Mouse (Mus musculus): ENCODE measurements around the gene Dpm3. TPM values are rescaled to one million over a fixed set of nuclear protein-coding genes. Genes with fewer than 3 reads are reported as not detected.

The Dpm3 gene
- 231 and 419 TPM in 2 replicates for polyA plus RNA-seq (2012; rRNA removed)

DNA sequence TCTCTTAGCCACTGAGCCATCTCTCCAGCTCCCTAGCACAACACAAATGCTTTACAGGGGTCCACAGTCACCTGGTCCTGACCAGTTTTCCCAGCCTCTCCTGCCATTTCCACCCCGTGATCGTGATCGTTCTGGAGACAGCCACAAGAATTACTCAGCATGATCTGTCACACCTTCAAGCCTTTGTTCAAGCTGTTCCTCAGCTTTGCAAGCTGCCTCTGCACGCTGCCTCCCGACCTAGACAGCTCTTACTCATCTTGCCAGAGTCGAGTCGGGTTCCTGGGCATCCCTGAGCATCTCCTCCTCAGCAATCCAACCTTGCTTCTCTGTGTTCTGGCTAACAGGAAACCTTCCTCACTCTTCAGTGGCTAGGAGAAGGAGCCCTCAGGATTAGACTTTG is at the start of gene Dpm3:
Gene Dpm3, plus strand, starts transcription at position 283 of the 400 bp plus-strand sequence.
- 80% methylated on average over 7 of the region's 7 CpGs for WGBS
- no peak within 1 kb of the TSS for H3K27ac ChIP-seq (ENCODE audit: insufficient read depth, low read length)
- H3K4me3 ChIP-seq (ENCODE audit: extremely low read depth, insufficient read depth, insufficient read length) = no peak within 1 kb of the TSS
- DNase-seq (ENCODE audit: low read depth in 1 of 2, low spot score in 2 of 2) = no peak
- no peaks in the 10 kb centered on the region for H3K36me3 ChIP-seq (ENCODE audit: control insufficient read depth, insufficient read depth, low read length)
- no peaks in the 10 kb centered on the region for H3K4me1 ChIP-seq (ENCODE audit: control insufficient read depth, insufficient read depth, insufficient read length)
- TF ChIP-seq POLR2A (IDR thresholded peaks at IDR 0.05; ENCODE audit: low read depth, low read length) (no peak), CTCF (IDR thresholded peaks at IDR 0.05; ENCODE audit: extremely low read depth, insufficient read depth, insufficient read length, insufficient replicate concordance) (no peak)
- no peaks in the 10 kb centered on the region for H3K27me3 ChIP-seq (ENCODE audit: control insufficient read depth, insufficient read depth, low read length)

DNA sequence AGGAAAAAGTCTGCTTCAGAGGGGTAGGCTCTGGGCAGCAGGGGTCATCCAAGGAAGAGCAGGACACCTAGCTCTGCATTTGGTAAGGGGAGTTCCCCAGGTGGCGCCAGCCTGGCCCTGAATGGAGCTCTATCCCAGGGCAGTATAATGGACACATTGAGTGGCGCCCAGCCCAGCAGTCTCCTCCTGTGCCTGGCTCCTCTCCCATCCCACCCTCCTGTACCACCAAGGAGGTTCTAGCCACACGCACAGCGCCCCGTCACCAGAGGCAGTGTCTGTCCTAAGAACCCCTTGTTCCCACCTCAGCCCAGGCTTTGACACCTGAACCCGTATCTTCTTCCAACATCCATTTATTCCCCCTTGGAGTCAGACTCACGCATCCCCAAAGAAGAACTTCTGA is 49.4 kb upstream of the Dpm3 start:
- Histone ChIP-seq H3K27me3 (ENCODE audit: control insufficient read depth, insufficient read depth, low read length) (no peaks in the 10 kb centered on the region), H3K4me3 (ENCODE audit: extremely low read depth, insufficient read depth, insufficient read length) (no peak overlapping the region), H3K4me1 (ENCODE audit: control insufficient read depth, insufficient read depth, insufficient read length) (no peaks in the 10 kb centered on the region), H3K36me3 (ENCODE audit: control insufficient read depth, insufficient read depth, low read length) (peaks cover 31% of the 10 kb centered on the region), H3K27ac (ENCODE audit: insufficient read depth, low read length) (peak overlapping the region; percentile 17; the same call in 1 of the 2 replicates)
- TF ChIP-seq CTCF (IDR thresholded peaks at IDR 0.05; ENCODE audit: extremely low read depth, insufficient read depth, insufficient read length, insufficient replicate concordance) (no peak), POLR2A (IDR thresholded peaks at IDR 0.05; ENCODE audit: low read depth, low read length) (no peak)
- DNase-seq (ENCODE audit: low read depth in 1 of 2, low spot score in 2 of 2) = no peak
- WGBS = 93% methylated on average over 7 of the region's 7 CpGs

DNA sequence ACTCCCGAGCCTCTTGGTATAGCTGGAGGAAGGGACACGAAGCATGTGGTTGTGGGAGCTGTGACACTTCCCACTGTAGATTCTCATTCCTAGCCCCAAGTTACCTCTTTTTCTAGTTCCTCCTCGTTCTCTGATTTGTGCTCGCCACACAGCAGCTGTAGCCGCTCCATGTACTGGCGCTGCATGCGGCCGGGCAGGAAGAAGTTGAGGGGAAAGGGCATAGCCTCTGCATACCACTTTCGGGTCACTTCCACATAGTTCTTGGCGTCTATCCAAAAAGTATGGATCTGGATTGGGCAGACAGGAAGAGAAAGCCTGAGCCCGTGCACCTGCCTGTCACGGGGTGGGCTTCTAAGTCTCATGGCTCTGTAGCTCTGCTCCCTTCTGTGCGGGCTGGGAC is 49.0 kb upstream of the Dpm3 start:
- Histone ChIP-seq H3K4me3 (ENCODE audit: extremely low read depth, insufficient read depth, insufficient read length) (no peak overlapping the region), H3K36me3 (ENCODE audit: control insufficient read depth, insufficient read depth, low read length) (peaks cover 31% of the 10 kb centered on the region), H3K27ac (ENCODE audit: insufficient read depth, low read length) (0 out of 2 replicates have a peak overlapping the region, but pooled peaks have one; percentile 17), H3K27me3 (ENCODE audit: control insufficient read depth, insufficient read depth, low read length) (no peaks in the 10 kb centered on the region), H3K4me1 (ENCODE audit: control insufficient read depth, insufficient read depth, insufficient read length) (peaks cover 2% of the 10 kb centered on the region; the same call in 1 of the 2 replicates)
- no peak for TF ChIP-seq POLR2A (IDR thresholded peaks at IDR 0.05; ENCODE audit: low read depth, low read length)
- TF ChIP-seq CTCF (IDR thresholded peaks at IDR 0.05; ENCODE audit: extremely low read depth, insufficient read depth, insufficient read length, insufficient replicate concordance) = no peak
- 71% methylated on average over 13 of the region's 13 CpGs for WGBS
- no peak for DNase-seq (ENCODE audit: low read depth in 1 of 2, low spot score in 2 of 2)

DNA sequence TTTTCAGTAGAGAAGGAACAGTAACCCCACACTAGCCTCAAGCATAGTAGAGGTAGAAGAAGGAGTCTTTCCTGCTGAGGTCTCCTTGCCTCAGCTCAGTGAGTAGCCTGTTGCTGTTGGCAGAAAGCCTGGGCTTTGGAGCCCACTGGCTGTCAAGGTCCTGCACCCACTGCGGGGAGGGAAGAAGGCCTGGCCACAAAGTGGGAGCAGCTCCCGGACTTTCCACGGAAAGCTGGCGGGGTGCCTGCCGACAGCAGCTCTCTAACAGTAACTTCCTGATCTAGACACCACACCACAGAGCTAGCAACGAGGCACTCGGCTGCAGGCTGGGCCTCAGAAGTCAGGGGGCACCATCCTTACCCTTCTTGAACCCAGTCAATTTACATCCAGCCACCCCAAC is 48.4 kb upstream of the Dpm3 start:
- WGBS = 71% methylated on average over 7 of the region's 7 CpGs
- Histone ChIP-seq H3K27ac (ENCODE audit: insufficient read depth, low read length) (no peak overlapping the region), H3K4me1 (ENCODE audit: control insufficient read depth, insufficient read depth, insufficient read length) (peaks cover 5% of the 10 kb centered on the region; the same call in 1 of the 2 replicates), H3K36me3 (ENCODE audit: control insufficient read depth, insufficient read depth, low read length) (peaks cover 30% of the 10 kb centered on the region), H3K27me3 (ENCODE audit: control insufficient read depth, insufficient read depth, low read length) (no peaks in the 10 kb centered on the region), H3K4me3 (ENCODE audit: extremely low read depth, insufficient read depth, insufficient read length) (no peak overlapping the region)
- no peak for DNase-seq (ENCODE audit: low read depth in 1 of 2, low spot score in 2 of 2)
- TF ChIP-seq POLR2A (IDR thresholded peaks at IDR 0.05; ENCODE audit: low read depth, low read length) (no peak), CTCF (IDR thresholded peaks at IDR 0.05; ENCODE audit: extremely low read depth, insufficient read depth, insufficient read length, insufficient replicate concordance) (no peak)

DNA sequence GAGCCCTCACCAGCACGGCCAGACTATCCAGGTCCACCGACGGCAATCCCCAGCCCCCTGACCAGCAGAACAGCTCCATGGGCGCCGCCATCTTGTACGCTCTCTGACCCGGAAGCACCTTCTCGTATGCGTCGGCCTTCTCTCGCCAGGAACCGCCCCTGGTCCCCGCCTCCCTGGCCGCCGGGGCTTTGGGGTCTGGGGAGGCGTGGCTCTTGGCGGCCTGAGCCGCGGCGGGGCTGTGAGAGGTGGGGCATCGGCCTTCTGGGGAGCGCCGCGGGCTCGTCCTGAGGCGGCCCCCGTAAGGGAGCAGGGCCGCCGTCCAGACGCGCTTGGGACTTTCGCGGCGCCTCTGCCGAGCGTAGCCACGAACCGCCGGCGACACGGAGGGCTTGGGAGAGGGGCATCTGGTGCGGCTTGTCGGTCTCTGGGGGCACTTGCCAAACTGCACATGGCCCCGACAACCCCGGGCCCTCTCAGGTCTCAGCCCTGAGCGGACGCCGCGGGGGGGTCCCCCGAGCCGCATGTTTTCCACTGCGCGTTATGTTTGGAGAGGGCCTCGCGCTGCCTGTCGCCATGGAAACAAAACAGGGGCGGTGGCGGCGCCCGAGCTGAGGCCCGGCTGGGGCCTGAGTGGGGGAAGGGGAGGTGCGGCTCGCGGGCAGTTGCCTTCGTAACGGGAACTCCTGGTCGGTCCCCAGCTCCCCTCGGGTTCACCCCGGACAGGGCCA is 45.2 kb upstream of the Dpm3 start:
- Histone ChIP-seq H3K4me1 (ENCODE audit: control insufficient read depth, insufficient read depth, insufficient read length) (peaks cover 5% of the 10 kb centered on the region; the same call in 1 of the 2 replicates), H3K4me3 (ENCODE audit: extremely low read depth, insufficient read depth, insufficient read length) (peak overlapping the region; percentile 90), H3K27ac (ENCODE audit: insufficient read depth, low read length) (peak overlapping the region; percentile 77), H3K27me3 (ENCODE audit: control insufficient read depth, insufficient read depth, low read length) (no peaks in the 10 kb centered on the region), H3K36me3 (ENCODE audit: control insufficient read depth, insufficient read depth, low read length) (peaks cover 6% of the 10 kb centered on the region)
- 0% methylated on average over 69 of the region's 69 CpGs for WGBS
- peak; percentile 21; the same call in 1 of the 2 replicates for TF ChIP-seq POLR2A (IDR thresholded peaks at IDR 0.05; ENCODE audit: low read depth, low read length)
- TF ChIP-seq CTCF (IDR thresholded peaks at IDR 0.05; ENCODE audit: extremely low read depth, insufficient read depth, insufficient read length, insufficient replicate concordance) = no peak
- DNase-seq (ENCODE audit: low read depth in 1 of 2, low spot score in 2 of 2) = peak; percentile 89 to 91

DNA sequence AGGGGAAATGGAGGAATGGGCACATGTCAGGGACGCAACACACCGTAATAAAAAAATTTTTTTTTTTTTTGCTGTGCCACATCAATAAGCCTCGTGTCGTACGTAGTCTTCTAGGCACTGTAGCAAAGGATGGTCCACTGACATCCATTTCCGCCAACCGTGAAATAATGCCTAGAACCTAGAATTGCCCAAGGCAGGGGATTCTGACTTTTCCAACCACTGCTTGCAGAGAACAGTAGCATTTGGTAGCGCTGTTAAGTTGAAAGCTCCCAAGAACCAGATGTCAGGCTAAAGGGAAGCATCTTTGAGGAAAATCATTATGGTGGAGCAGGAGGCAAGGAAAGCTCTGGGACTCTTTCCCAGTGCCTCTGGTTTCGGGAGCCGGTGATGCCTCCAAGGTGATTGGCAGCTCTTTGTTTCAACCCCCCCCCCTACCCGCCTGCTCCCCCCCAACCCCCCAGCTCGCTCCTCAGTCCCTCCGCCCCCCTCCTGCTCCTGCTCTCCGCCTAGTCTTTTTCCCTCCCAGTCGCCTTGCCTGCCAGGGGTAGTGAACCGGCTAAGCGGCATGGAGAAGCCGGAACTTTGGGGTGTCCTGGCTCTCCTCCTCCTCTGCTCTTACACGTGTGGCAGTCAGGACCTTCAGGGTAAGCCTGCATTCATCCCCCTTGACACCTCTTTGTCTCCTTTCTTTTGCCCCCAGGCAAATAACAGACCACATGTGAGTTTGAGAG is 44.3 kb upstream of the Dpm3 start, which contains the start of gene Thbs3:
Gene Thbs3, plus strand, starts transcription at position 500 of the 731 bp plus-strand sequence.
- H3K4me1 ChIP-seq (ENCODE audit: control insufficient read depth, insufficient read depth, insufficient read length) = peaks cover 5% of the 10 kb centered on the region; the same call in 1 of the 2 replicates
- DNase-seq (ENCODE audit: low read depth in 1 of 2, low spot score in 2 of 2) = no peak
- 8% methylated on average over 19 of the region's 19 CpGs for WGBS
- H3K4me3 ChIP-seq (ENCODE audit: extremely low read depth, insufficient read depth, insufficient read length) = peak within 1 kb of the TSS; percentile 90
- H3K27me3 ChIP-seq (ENCODE audit: control insufficient read depth, insufficient read depth, low read length) = no peaks in the 10 kb centered on the region
- no peaks in the 10 kb centered on the region; the same call in 1 of the 2 replicates for H3K36me3 ChIP-seq (ENCODE audit: control insufficient read depth, insufficient read depth, low read length)
- TF ChIP-seq POLR2A (IDR thresholded peaks at IDR 0.05; ENCODE audit: low read depth, low read length) (no peak), CTCF (IDR thresholded peaks at IDR 0.05; ENCODE audit: extremely low read depth, insufficient read depth, insufficient read length, insufficient replicate concordance) (no peak)
- H3K27ac ChIP-seq (ENCODE audit: insufficient read depth, low read length) = peak within 1 kb of the TSS; percentile 77

Data from spleen, adult 2 months (tissue).